Mouse (Mus musculus) neural tube, embryonic 14.5 days (tissue): Measurements from ENCODE around the gene Rab15. TPM values are rescaled to one million over a fixed set of nuclear protein-coding genes. Genes with fewer than 3 reads are reported as not detected.

ENCODE experiments used
- ATAC-seq: fragments of 200-750 bp; cut with Nextera tagmentation; 2 replicates; pipeline ENCODE4 v1.8.0; 2017; ENCODE audit warnings: low read depth, mild to moderate bottlenecking, moderate TSS enrichment, moderate library complexity
- H3K27ac ChIP-seq: fragments of 300-500 bp; sonication (generic); 2 replicates; pipeline ENCODE4 v1.5.1; 2014; ENCODE audit warnings: low read depth, mild to moderate bottlenecking, control low read depth, low read length, moderate library complexity, mixed read lengths
- H3K27me3 ChIP-seq: fragments of 300-500 bp; sonication (generic); 2 replicates; pipeline ENCODE4 v1.6.1; 2014; ENCODE audit warnings: low read length; ENCODE audit not compliant: control insufficient read depth, insufficient read depth
- H3K36me3 ChIP-seq: fragments of 300-500 bp; sonication (generic); 2 replicates; pipeline ENCODE4 v1.6.1; 2014; ENCODE audit warnings: low read length, mixed read lengths; ENCODE audit not compliant: control insufficient read depth, insufficient read depth
- H3K4me1 ChIP-seq: fragments of 300-500 bp; sonication (generic); 2 replicates; pipeline ENCODE4 v1.6.1; 2014; ENCODE audit warnings: low read length; ENCODE audit not compliant: control insufficient read depth, insufficient read depth
- H3K4me2 ChIP-seq: fragments of 300-500 bp; sonication (generic); 2 replicates; pipeline ENCODE4 v1.6.1; 2014; ENCODE audit warnings: mild to moderate bottlenecking, low read depth, low read length, control low read depth
- H3K4me3 ChIP-seq: fragments of 300-500 bp; sonication (generic); 2 replicates; pipeline ENCODE4 v1.5.1; 2014; ENCODE audit warnings: low read depth, low read length, control low read depth, mixed read lengths
- H3K9ac ChIP-seq: fragments of 300-500 bp; sonication (generic); replicated peaks from 2 replicates; pipeline ENCODE4 v1.6.1; 2014; ENCODE audit warnings: low read depth, mild to moderate bottlenecking, control low read depth, low read length, mixed read lengths
- H3K9me3 ChIP-seq: fragments of 300-500 bp; sonication (generic); 2 replicates; pipeline ENCODE4 v1.6.1; 2016; ENCODE audit warnings: low read length; ENCODE audit not compliant: control insufficient read depth
- WGBS: fragments of 180-500 bp; shearing (Covaris S2); extraction: QIAGEN DNeasy Blood & Tissue Kit; methylation state at CpG from one replicate; pipeline ENCODE4 v1.1.7; 2014; 5-methylcytosine and 5-hydroxymethylcytosine counted together
- polyA plus RNA-seq: library from polyadenylated mRNA; unstranded; fragments of >200 nt; fragmentation: Nextera tagmentation; extraction: Ambion mirVana; gene quantifications from 2 replicates; pipeline ENCODE4 v1.2.1, GENCODE M21; 2014

The Rab15 gene
- polyA plus RNA-seq, 1 experiment from 2014 or later = 22.3 TPM

- no peaks in the 10 kb centered on the region for H3K36me3 ChIP-seq
- no peaks in the 10 kb centered on the region for H3K9me3 ChIP-seq
- H3K4me1 ChIP-seq = no peaks in the 10 kb centered on the region
- H3K4me3 ChIP-seq = no peak overlapping the region
- no peak overlapping the region for H3K4me2 ChIP-seq
- no peak overlapping the region for H3K9ac ChIP-seq
- H3K27me3 ChIP-seq = no peaks in the 10 kb centered on the region
- 84% methylated on average over 1 of the region's 1 CpGs for WGBS
- H3K27ac ChIP-seq = no peak overlapping the region
- ATAC-seq = no peak
Observed at GRCm38 (mm10) chr12:76853378-76854142, 30.9 kb upstream of the Rab15 start.

- no peak for ATAC-seq
- Histone ChIP-seq H3K4me2 (no peak overlapping the region), H3K9me3 (no peaks in the 10 kb centered on the region), H3K4me3 (no peak overlapping the region), H3K27ac (no peak overlapping the region), H3K27me3 (no peaks in the 10 kb centered on the region), H3K36me3 (no peaks in the 10 kb centered on the region), H3K9ac (no peak overlapping the region), H3K4me1 (no peaks in the 10 kb centered on the region)
- WGBS = 86% methylated on average over 2 of the region's 2 CpGs
Observed at GRCm38 (mm10) chr12:76852419-76852818, 29.7 kb upstream of the Rab15 start.

GRCm38 (mm10) chr12:76844346-76845061 lies 21.8 kb upstream of the Rab15 start:
- 91% methylated on average over 15 of the region's 15 CpGs for whole genome bisulfite sequencing
- Histone ChIP-seq H3K4me3 (no peak overlapping the region), H3K27me3 (no peaks in the 10 kb centered on the region), H3K4me1 (no peaks in the 10 kb centered on the region), H3K36me3 (no peaks in the 10 kb centered on the region), H3K9me3 (no peaks in the 10 kb centered on the region), H3K27ac (no peak overlapping the region), H3K9ac (no peak overlapping the region), H3K4me2 (no peak overlapping the region)
- ATAC-seq = no peak

GRCm38 (mm10) chr12:76840081-76840480 lies 17.4 kb upstream of the Rab15 start:
- H3K4me1 ChIP-seq = peaks cover 6% of the 10 kb centered on the region
- H3K36me3 ChIP-seq = no peaks in the 10 kb centered on the region
- no peak overlapping the region for H3K4me2 ChIP-seq
- H3K9me3 ChIP-seq = no peaks in the 10 kb centered on the region
- no peak overlapping the region for H3K9ac ChIP-seq
- no peaks in the 10 kb centered on the region for H3K27me3 ChIP-seq
- H3K27ac ChIP-seq = no peak overlapping the region
- WGBS = 83% methylated on average over 6 of the region's 6 CpGs
- no peak overlapping the region for H3K4me3 ChIP-seq
- ATAC-seq = no peak

- no peak overlapping the region for H3K9ac ChIP-seq
- no peak overlapping the region for H3K4me3 ChIP-seq
- H3K9me3 ChIP-seq = no peaks in the 10 kb centered on the region
- H3K4me1 ChIP-seq = peaks cover 6% of the 10 kb centered on the region
- ATAC-seq = no peak
- H3K27me3 ChIP-seq = no peaks in the 10 kb centered on the region
- WGBS = 95% methylated on average over 4 of the region's 4 CpGs
- no peak overlapping the region for H3K27ac ChIP-seq
- H3K4me2 ChIP-seq = no peak overlapping the region
- H3K36me3 ChIP-seq = no peaks in the 10 kb centered on the region
Observed at GRCm38 (mm10) chr12:76839298-76839697, 16.6 kb upstream of the Rab15 start.

GRCm38 (mm10) chr12:76837844-76838650 lies 15.3 kb upstream of the Rab15 start:
- Histone ChIP-seq H3K36me3 (no peaks in the 10 kb centered on the region), H3K4me3 (peak overlapping the region; percentile 40), H3K27me3 (no peaks in the 10 kb centered on the region), H3K4me2 (peak overlapping the region; percentile 70), H3K9me3 (no peaks in the 10 kb centered on the region), H3K27ac (no peak overlapping the region), H3K4me1 (peaks cover 6% of the 10 kb centered on the region), H3K9ac (peak overlapping the region; percentile 41)
- no peak for ATAC-seq
- WGBS = 13% methylated on average over 21 of the region's 21 CpGs

GRCm38 (mm10) chr12:76837101-76837843 lies 14.6 kb upstream of the Rab15 start:
- H3K27me3 ChIP-seq = no peaks in the 10 kb centered on the region
- WGBS = under 1% methylated on average over 43 of the region's 43 CpGs
- peak overlapping the region; percentile 40 for H3K4me3 ChIP-seq
- peak overlapping the region; percentile 70 for H3K4me2 ChIP-seq
- H3K4me1 ChIP-seq = peaks cover 6% of the 10 kb centered on the region
- no peaks in the 10 kb centered on the region for H3K36me3 ChIP-seq
- H3K27ac ChIP-seq = peak overlapping the region; percentile 55
- H3K9me3 ChIP-seq = no peaks in the 10 kb centered on the region
- ATAC-seq = peak; percentile 98
- peak overlapping the region; percentile 41 for H3K9ac ChIP-seq

GRCm38 (mm10) chr12:76832704-76833103 lies 10.0 kb upstream of the Rab15 start:
- no peaks in the 10 kb centered on the region for H3K9me3 ChIP-seq
- ATAC-seq = no peak
- no peak overlapping the region for H3K4me3 ChIP-seq
- no peaks in the 10 kb centered on the region for H3K27me3 ChIP-seq
- H3K9ac ChIP-seq = no peak overlapping the region
- no peaks in the 10 kb centered on the region for H3K36me3 ChIP-seq
- no peaks in the 10 kb centered on the region for H3K4me1 ChIP-seq
- no peak overlapping the region for H3K27ac ChIP-seq
- H3K4me2 ChIP-seq = no peak overlapping the region
- WGBS = 5% methylated on average over 3 of the region's 3 CpGs
